Mouse (Mus musculus) ovary, postnatal 10 days (tissue): ENCODE results near the gene Mnat1.

Source experiments
- DNase-seq: peaks from one replicate; pipeline ENCODE4 v3.0.0; 2022; ENCODE audit warnings: low spot score

Mnat1 gene

GRCm38 (mm10) chr12:73231552-73231951 lies 108.0 kb downstream of the Mnat1 start:
- DNase-seq, result no peak

GRCm38 (mm10) chr12:73232586-73232985 lies 109.1 kb downstream of the Mnat1 start:
- DNase-seq, result no peak

- no peak for DNase-seq
Measured at GRCm38 (mm10) chr12:73241960-73242359, 118.4 kb downstream of the Mnat1 start.

GRCm38 (mm10) chr12:73245687-73246086 lies 122.2 kb downstream of the Mnat1 start:
- no peak for DNase-seq

GRCm38 (mm10) chr12:73255006-73255405 lies 131.5 kb downstream of the Mnat1 start:
- DNase-seq, result no peak

GRCm38 (mm10) chr12:73259269-73259668 lies 135.8 kb downstream of the Mnat1 start:
- no peak for DNase-seq

GRCm38 (mm10) chr12:73260339-73260738 lies 136.8 kb downstream of the Mnat1 start:
- no peak for DNase-seq

GRCm38 (mm10) chr12:73265381-73265978 lies 142.0 kb downstream of the Mnat1 start:
- no peak for DNase-seq

- no peak for DNase-seq
Measured at GRCm38 (mm10) chr12:73266597-73266996, 143.1 kb downstream of the Mnat1 start.

- DNase-seq, result no peak
Measured at GRCm38 (mm10) chr12:73268497-73268896, 145.0 kb downstream of the Mnat1 start.

GRCm38 (mm10) chr12:73269531-73269930 lies 146.0 kb downstream of the Mnat1 start:
- no peak for DNase-seq

- DNase-seq, result no peak
Measured at GRCm38 (mm10) chr12:73269933-73270332, 146.4 kb downstream of the Mnat1 start.

GRCm38 (mm10) chr12:73274921-73275320 lies 151.4 kb downstream of the Mnat1 start:
- DNase-seq, result no peak

GRCm38 (mm10) chr12:73286287-73287092 lies 163.0 kb downstream of the Mnat1 start, which contains the start of the genes Trmt5 and Slc38a6:
Gene Trmt5 (minus strand): TSS chr12:73286710.
Gene Slc38a6 (plus strand): TSS chr12:73286779.
- peak; percentile 74 for DNase-seq

GRCm38 (mm10) chr12:73287609-73288008 lies 164.1 kb downstream of the Mnat1 start:
- DNase-seq, result no peak

GRCm38 (mm10) chr12:73288626-73289025 lies 165.1 kb downstream of the Mnat1 start:
- DNase-seq, result no peak

GRCm38 (mm10) chr12:73294884-73295283 lies 171.4 kb downstream of the Mnat1 start:
- DNase-seq, result no peak

GRCm38 (mm10) chr12:73295505-73296140 lies 172.1 kb downstream of the Mnat1 start:
- DNase-seq, result no peak

- no peak for DNase-seq
Measured at GRCm38 (mm10) chr12:73298621-73299020, 175.1 kb downstream of the Mnat1 start.

- no peak for DNase-seq
Measured at GRCm38 (mm10) chr12:73300531-73300930, 177.0 kb downstream of the Mnat1 start.

GRCm38 (mm10) chr12:73304636-73305035 lies 181.1 kb downstream of the Mnat1 start:
- no peak for DNase-seq

GRCm38 (mm10) chr12:73307750-73308149 lies 184.2 kb downstream of the Mnat1 start:
- no peak for DNase-seq

- no peak for DNase-seq
Measured at GRCm38 (mm10) chr12:73308711-73309110, 185.2 kb downstream of the Mnat1 start.
